Mouse (Mus musculus) brain, embryonic 18.5 days (tissue): ENCODE measurements around the gene Slc4a1ap.
"Not testable (repeated sequence)": the region's sequence is repeated elsewhere in the genome, so short reads cannot be mapped to it uniquely, and the experiment has no call there.

Experiments
- DNase-seq: peaks from one replicate; pipeline ENCODE4 v3.0.0-alpha.2; 2012; ENCODE audit warnings: low read depth, low spot score

Gene Slc4a1ap

DNA sequence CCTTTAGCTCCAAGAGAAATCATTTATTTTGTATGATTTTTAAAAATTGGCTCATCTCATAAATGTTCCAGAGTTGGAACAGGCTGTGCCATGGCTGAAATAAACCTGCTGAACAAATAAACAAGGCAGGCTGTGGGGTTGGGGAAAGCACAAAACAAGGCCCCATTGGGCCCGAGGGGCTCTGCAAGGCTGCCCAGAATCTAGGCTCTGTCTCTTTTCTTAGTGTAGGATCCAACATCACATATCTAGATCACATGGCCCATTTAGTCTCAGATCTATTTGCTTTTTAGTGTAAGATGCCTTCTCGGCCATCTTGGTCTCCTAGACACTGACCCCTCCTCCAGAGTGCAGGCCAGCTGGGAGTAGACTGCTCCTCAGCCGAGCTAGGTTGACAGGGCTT, 39.7 kb downstream of the Slc4a1ap start:
- DNase-seq, result no peak

DNA sequence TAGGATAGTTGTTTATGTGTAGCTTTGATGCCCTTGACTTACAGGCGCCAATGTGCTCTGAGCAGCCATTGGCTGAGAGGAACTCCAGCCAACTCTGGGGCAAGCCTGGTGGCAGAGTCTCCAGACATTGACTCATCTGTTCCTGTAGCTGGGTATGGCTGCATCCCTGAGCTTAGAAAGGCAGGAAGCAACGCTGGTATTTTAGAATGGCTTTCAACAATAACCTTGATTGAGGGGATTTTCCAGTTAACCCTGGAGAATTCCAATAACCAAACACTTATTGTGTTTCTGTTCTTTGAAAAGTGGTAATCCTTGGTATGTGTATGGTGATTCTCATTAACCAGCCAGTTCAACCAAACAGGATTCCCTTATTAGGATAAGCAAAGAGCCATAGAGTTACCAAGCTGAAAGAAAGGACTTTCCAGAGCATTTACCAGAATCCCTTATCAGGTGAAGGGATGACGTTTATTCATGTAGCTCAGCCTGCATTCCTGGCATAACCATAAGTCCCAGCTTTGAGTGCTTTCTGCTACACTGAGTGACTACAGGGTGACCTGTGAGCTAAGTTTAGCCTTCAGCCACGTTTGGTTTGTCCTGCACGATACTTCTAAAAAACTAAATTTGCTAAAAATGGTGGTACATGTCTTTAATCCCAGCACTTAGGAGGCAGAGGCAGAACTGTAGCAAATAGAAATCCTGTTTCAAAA, 41.3 kb downstream of the Slc4a1ap start:
- DNase-seq, result no peak

DNA sequence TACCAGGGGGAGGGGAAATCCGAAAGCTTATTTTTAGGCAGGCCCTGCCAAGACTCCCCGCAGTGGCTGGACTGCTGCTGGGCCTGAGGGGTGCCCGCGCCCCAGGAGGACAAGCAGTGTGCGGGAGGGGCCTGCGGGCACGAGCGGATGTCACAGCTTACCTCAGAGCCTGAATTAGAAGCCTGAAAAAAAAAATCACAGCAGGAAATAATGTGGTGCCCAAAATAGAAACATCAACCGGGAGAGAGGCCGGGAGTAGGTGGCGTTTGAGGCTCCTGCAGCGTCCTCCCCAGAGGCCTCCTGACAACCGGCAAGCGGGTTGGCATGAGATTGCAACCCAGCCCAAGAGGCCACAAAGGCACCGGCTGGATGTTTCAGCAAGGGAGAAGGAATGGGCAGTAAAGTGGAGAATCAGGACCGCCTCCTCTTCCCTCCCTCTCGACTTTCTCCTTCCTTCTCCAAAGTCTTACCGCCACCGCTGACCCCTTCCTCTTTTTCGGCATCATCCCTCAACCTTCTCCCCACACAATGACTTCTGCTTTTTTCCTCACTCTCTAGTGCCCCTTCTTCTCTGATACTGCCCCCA, 44.3 kb downstream of the Slc4a1ap start:
- no peak for DNase-seq

DNA sequence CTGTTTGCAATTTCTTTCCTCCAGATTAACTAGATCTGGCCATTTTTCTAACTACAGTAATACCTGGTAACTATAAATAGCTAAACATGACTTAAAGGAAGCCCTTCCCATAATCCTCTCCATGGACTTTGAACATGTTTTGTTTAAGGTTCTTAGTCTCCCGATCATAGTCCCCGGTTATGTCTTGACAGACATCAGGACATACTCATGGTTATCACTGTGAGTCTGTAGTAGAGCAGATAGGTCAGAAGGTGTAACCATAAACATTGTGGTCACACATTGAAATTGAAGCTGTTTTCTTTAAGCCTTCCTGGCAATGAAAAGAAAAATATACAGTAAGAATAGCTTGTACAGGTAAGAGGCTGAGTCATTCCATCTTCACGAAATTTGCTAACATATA, 46.9 kb downstream of the Slc4a1ap start:
- no peak for DNase-seq

DNA sequence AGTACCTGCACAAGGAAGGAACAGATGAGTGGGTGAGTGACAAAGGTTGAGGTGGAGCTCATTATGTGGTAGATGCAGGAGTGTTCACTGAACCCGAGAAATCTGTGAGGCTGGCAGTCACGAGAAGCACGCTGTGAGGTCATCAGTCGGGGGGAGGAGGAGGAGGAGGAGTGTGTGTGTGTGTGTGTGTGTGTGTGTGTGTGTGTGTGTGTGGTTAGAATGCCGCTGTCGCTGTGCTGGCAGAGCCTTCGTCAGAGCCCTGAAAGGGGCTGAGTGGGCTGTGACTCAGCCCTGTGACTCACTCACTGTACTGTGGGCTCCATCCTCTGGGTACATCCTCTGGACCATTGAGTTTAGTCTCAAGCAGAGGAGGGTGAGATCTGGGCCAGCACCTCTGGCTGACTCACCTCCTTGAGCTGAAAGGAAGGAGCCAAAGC, 49.8 kb downstream of the Slc4a1ap start:
- no peak for DNase-seq

DNA sequence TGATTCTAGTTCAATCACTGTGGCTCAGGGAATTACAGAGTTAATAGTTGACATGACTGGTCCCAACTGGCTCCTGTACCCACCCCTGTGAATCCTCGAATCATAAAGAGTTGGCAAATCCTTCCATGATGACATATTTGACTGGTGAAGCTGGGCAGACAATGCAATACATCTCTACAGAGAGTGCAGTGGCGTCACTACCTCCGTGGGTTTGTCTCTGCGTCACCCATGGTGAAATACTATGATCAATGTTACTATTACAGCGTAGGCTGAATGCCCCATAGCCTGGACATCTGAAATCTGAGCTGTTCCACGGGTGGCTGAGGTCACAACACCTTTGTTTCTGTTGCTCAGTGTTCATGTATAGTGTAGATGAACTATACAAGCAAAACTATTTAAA, 54.5 kb downstream of the Slc4a1ap start:
- DNase-seq, result no peak

DNA sequence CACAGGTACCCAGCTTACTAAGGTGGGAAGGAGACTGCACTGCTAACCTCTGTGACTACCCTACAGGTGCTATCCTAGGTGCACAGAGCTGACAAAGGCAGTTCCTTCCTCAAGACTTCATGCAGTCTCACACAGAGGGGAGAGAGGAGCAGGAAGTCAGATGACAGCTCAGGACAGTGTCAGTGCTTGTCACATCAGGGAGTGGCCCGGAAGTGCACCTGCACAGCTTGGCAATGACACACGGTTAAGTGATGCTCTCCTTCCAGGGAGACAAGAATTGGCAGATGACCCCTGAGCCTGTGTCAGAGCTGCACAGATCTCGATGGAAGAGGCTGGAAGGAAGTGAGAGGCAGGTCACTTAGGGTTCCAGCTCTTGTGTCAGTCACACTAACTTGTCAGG, 55.1 kb downstream of the Slc4a1ap start:
- DNase-seq, result no peak

DNA sequence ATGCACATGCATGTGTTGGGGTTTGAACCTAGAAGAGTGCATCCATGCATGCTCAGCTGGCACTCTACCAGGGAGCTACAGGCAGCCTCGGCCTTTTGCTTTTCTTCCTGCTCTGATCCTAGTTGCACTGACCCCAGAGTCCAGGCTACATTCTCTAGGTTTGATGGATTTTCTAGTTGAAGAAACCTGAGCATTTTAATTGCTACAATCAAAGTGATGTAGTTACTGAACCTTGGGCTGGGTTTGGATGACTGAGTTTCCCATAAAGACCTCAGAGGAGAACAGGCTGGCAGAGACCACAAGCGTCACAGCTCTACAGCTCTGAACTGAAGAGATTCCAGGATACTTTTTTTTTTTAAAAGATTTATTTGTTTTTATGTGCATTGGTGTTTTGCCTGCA, 56.5 kb downstream of the Slc4a1ap start:
- DNase-seq, result no peak

DNA sequence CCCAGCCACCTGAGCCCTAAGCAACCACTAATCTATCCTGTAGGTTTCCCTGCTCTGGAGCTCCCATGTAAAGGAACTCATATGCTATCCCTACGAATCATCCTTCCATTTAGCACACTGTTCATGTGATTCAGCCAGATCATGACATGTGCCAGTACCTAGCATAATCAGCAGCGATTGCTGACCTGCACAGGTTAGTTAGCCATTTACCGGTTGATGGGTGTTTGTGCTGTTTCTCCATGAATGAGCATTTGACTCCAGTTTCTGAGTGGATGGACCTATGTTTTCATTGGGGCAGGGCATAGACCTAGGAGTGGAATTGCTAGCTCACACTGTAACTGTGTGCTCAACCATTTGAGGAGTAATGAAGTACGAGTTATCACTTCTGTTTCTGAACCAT, 58.7 kb downstream of the Slc4a1ap start:
- DNase-seq, result no peak

DNA sequence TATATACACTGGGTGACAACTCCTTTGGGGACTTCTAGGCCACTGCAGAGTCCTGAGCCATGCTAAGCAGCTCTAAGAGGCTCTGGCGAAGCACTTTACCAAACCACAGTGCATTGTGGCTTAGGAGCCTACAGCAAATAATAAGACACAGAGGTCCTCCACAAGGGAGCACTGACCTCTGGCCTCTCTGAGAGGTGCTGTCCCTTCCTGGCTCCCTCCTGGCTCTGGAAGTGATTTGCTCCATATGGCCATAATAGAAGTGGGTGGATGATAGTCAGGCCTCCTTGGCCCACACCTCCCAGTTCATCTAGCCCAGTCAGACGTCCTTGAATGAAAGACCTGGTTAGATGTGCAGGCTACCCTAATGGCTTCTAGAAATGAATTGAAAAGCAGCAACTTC, 61.2 kb downstream of the Slc4a1ap start:
- no peak for DNase-seq

DNA sequence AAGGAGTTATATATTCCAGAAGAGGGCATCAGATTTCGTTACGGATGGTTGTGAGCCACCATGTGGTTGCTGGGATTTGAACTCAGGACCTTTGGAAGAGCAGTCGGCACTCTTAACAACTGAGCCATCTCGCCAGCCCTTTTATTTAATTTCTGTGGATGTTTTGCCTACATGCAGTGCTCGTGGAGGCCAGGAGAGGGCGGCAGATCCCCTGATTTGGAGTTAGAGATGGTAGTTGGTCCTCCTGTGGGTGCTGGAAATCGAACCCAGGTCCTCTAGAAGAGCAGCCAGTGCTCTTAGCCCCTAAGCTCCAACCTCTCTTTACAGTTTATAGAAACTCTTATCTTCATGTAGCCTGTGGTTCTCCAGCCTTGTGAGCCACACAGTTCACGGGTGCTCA, 61.9 kb downstream of the Slc4a1ap start:
- not testable (repeated sequence) for DNase-seq

DNA sequence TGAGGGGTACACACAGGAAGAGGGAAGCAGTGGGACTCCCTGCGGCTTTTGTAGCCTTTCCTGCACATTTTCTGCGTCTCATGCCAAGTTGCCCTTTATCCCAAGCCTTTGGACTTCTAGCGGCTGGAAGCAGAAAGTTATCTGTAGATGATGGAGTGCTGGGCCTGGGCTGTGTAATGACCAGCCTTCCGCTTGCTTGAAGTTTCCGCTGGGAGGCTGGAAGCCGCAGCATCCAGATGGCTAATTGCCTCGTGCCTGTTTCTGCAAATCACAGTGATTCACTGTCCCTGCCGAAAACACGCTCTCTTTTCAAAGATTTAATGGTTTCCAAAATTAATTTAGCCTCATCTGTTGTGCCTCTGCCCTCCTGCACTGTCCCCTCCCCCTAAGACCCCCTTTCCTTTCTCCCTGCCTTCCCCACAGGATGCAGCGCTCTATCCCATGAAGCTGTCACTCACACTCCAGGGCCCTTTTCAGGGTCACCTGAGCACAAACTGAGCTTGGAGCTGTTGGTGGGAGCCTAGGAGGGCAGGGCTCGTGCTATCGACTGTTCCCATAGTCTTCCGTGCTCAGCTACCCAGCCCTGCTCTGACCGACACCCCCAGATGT, 63.0 kb downstream of the Slc4a1ap start:
- DNase-seq, result no peak

DNA sequence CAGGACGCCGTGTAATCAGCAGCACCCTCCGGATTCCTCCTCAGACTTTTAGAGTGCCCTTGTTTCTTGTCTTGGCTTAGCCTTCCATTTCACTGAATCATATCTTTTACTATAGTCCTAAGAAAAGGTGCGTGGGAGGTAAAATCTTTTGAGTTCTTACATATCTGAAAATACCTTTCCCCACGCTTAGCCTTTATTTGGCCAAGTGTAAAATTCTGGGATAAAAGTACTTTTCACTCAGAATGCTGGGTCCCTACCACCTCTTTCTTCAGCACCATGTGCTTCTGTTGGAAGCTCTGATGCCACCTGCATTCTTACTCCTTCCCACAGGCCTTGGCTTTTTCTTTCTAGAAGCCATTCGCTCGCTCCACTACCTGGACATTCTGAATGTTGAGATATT, 64.3 kb downstream of the Slc4a1ap start:
- DNase-seq, result no peak

DNA sequence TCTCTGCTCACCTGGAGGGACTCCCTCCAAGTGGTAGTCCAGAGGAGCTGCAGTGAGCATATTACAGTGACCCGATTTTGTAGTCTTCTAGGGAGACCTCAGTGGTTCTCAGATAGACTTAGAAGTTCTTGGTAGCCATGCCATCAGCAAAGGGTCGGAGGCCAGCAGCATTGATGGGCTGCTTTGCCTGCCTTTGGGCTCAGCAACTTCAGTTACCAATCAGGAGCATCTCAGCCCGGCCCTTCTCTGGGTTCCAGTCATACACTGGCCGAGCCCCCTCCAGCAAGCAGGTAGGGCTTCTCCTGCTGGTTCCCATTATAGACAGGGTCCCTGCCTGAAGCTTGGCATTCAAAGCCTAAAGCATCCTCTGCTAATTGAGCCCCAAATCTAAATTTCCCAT, 69.1 kb downstream of the Slc4a1ap start:
- no peak for DNase-seq

DNA sequence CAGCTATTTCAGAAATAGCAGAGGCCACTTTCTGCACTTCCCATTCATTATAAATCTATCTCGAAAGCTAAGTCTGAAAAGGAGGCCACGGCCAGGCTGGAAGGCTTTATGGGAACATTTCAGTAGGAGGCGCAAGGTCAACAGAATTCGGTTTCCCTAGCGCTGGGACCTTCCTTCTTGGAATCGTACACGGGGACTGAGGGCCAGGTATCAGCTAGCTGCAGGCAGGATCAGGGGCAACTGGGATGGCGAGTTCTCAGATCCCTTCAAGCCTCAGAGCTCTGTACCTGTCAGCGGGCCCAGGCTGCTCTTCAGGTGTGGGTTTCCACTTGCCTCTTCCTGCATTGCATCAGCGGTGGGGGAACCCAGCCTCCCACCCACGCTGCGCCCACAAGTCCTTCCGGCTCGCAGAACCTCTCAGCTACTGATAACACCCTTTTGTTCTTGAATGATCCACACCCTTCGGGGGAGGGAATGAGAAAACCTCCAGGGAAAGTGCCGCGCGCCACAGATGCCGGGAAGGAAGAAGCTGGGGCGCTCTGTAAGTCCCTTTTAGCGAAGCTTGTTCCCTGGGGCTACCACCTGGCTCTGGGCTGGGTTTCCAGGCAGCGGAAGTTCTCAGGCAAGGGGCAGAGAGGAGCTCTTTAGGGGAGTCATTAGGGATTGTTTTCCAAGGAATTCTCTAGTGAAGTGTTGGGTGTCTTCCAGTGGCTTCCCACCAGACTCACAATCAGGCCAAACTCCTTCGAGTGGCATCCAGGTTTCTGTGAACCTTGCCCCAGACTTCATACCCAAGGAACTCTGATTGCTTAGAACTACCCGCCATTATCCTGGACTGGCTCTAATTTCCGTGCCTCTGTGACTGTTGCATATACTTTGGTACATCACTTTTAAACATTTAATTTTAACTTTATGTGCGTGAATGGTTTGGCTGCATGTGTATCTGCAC, 70.0 kb downstream of the Slc4a1ap start, which contains the start of gene Mrpl33:
Gene Mrpl33, plus strand, starts transcription at position 455 of the 949 bp plus-strand sequence.
- DNase-seq, result no peak

DNA sequence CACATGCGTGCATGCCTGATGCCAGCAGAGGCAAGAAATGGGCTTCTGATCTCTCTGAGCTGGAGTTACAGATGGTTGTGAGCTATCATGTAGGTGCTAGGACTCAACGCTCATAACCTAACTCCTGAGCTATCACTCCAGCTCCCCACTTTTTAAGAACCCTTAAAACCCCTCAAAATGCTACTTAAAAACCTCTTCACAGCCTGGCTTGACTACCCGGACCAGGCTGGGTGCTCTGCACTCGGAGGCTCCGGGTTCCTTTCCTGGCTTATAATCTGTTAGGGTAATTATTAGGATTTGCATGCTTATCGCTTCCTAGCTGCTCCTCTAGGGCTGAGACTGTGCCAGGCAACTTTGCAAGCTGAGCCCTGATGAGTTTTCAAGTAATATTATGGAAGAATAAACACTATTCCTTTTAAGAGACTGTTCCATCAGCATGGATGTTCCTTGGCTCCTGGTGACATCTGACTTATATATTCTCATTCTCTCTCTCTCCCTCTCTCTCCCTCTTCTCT, 70.7 kb downstream of the Slc4a1ap start:
- no peak for DNase-seq

DNA sequence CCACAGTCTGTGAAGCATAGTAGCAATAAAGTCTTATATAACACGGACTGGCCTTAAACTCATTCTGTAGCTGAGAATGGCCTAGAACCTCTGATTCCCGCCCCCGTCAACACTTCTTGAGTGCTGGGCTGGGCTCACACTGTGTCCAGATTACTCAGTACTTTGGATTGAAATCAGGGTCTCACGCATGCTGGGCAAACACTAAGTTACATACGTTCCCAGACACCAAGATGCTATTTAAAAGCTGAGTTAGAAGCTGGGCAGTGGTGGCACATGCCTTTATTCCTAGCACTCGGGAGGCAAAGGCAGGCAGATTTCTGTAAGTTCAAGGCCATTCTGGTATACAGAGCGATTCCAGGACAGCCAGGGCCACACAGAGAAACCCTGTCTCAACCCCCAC, 71.3 kb downstream of the Slc4a1ap start:
- DNase-seq, result no peak

DNA sequence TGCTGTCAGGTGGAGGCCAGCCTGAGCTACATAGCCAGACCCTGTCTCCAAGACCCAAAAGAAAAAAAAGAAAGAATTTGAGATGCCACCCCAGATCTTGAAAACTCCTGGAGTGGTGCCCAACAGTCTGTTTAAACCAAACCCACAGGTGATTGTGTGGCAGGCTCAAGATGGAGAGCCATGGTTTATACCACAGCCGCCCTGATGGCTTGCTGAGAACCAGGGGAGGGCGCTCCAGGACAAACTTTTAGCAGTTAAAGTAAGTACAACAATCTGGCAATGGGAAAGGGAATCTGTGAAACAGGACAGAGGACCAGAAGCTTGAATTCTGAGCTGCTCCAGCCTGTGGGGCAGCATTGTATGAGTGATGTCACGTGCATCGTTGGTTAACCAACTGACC, 71.8 kb downstream of the Slc4a1ap start:
- no peak for DNase-seq

DNA sequence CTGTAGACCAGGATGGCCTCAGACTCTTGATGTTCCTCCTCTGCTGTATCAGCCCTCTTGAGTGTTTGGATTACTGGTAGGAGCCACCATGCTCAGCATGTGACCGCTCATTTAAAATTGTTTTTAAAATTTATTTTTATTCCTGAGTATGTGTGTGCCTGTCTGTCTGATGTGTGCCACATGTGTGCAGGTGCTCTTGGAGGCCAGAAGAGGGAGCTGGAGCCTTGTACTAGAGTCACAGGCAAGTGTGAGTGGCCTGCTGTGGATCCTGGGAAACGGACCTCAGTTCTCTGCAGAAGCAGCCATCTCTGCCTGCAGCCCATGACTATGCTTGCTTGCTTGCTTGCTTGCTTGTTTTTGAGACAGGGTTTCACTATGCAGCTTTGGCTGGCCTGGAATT, 72.4 kb downstream of the Slc4a1ap start:
- DNase-seq, result no peak

DNA sequence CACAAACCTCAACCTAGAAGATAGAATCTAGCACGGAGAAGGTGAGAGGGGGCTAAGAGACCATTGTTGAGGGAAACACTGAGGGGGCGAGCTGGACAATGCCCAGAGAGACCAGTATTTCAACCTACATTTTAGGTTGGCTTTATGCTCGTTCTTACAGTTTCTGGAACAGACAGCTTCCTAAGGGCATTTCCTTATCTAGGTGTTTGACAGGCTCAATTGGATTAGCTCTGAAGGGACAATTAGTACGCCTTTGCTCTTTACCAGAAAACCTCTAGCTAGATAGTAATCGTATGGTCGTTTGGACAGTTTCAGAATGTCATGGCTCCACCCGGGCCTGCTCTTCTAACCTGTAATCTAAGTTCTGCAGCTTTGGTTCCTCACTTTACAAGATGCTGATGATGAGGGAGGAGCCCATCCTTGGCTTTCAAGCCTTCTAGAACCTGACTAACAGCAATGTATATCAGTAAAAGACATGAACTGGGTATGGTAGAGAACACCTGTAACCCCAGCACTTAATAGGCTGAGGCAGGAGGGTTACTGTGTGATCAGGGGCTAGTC, 74.4 kb downstream of the Slc4a1ap start:
- no peak for DNase-seq

DNA sequence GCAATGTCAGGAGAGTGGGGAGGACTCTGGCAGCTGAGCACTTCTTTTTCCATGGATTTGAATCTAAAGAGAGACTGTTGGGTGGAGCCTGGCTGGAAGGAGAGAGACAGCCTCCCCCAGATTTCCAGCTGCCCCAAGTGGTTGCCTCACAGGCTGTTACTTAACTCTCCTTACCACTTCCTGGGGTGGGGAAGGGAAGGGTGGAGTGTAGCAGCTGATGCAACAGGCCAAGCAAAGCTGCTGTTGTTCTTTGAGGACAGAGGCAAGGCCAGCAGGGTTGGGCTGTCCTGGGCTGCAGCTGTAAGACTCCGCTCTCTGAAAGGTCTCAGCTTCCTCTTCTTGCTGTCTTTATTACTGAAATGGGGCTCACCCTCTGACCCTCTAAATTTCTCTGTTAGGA, 75.6 kb downstream of the Slc4a1ap start:
- no peak for DNase-seq

DNA sequence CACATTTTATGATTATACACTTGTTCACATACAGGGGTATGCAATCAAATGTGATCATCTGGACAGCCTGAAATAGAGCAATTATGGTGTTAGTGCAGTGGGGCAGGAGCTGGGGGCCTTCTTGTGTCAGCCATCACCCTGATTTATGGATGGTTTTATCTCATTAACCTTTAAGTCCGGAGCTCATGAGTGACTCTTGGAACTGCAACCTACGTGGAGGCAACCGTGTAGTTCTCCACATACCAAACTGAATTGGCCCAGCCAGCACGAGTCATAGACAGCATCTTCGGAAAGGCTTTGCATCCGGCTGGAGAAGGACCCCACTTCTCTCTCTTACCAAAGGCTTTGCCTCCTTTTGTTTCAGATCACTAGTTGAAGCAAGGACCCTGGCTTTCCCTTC, 77.0 kb downstream of the Slc4a1ap start:
- DNase-seq, result no peak
